Mouse (Mus musculus): ENCODE data around the gene Tmem233. TPM values are rescaled to one million over a fixed set of nuclear protein-coding genes. Genes with fewer than 3 reads are reported as not detected.

Gene Tmem233
- polyA plus RNA-seq, 1 experiment from 2014 or later: not detected

DNA sequence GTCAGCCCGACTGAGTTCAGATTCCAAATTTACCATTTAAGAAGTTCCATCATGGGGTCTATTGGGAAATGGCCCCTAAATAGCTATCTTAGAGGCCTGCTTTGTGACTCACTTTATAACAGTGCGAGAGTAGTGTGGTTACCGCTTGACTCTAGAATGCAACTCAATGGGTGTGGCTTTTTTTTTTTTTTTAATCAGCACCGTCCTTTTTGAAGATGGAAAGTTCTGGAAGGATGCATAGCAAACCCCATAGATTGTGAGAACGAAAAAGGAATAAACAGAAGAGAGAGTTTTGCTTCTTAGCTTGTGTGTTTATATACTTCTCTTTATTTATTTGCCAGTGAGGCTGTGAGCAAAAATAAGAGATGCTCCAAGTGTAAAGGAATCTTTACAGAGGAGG is 56.9 kb downstream of the Tmem233 start:
- H3K27me3 ChIP-seq: peaks cover 4% of the 10 kb centered on the region; the same call in 1 of the 2 replicates
- 94% methylated on average over 5 of the region's 5 CpGs for WGBS
- H3K4me3 ChIP-seq: no peak overlapping the region
- no peaks in the 10 kb centered on the region for H3K9me3 ChIP-seq
- peaks cover 25% of the 10 kb centered on the region for H3K4me1 ChIP-seq (replicated peaks)
- H3K27ac ChIP-seq (replicated peaks): no peak overlapping the region
- no peak overlapping the region for H3K4me2 ChIP-seq
- no peak overlapping the region for H3K9ac ChIP-seq
- ATAC-seq (ENCODE audit: low read depth): no peak
- peaks cover 14% of the 10 kb centered on the region for H3K36me3 ChIP-seq

DNA sequence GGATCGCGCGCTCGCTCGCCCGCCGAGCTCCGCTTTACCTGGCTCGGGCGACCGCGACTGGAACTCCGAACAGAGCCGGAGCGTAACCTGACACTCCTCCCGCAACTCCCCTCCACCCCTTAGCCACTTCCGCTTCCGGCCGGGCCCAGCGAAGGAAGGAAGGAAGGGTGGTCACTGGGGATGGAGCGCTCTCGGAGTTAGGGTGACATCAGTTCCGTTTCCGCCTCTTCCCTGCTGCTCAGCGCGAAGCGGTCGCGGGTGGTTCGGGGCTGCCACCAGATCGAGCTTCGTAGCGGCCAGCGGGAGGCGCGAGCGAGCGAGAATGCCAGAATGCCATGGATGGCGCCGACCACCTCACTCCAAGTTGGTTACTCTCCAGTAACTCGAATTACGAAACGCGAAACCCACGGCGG is 58.7 kb downstream of the Tmem233 start, which contains the start of gene Prkab1:
Gene Prkab1 (minus strand): TSS at position 182 of the 413 bp plus-strand sequence.
- H3K4me1 ChIP-seq (replicated peaks): peaks cover 20% of the 10 kb centered on the region
- H3K9me3 ChIP-seq: no peaks in the 10 kb centered on the region
- under 1% methylated on average over 46 of the region's 46 CpGs for WGBS
- peak within 1 kb of the TSS; percentile 85 for H3K9ac ChIP-seq
- H3K36me3 ChIP-seq: peaks cover 31% of the 10 kb centered on the region
- no peaks in the 10 kb centered on the region for H3K27me3 ChIP-seq
- ATAC-seq (ENCODE audit: low read depth): peak; percentile 98
- H3K4me3 ChIP-seq: peak within 1 kb of the TSS; percentile 92
- H3K27ac ChIP-seq (replicated peaks): peak within 1 kb of the TSS; percentile 81
- H3K4me2 ChIP-seq: peak within 1 kb of the TSS; percentile 91

DNA sequence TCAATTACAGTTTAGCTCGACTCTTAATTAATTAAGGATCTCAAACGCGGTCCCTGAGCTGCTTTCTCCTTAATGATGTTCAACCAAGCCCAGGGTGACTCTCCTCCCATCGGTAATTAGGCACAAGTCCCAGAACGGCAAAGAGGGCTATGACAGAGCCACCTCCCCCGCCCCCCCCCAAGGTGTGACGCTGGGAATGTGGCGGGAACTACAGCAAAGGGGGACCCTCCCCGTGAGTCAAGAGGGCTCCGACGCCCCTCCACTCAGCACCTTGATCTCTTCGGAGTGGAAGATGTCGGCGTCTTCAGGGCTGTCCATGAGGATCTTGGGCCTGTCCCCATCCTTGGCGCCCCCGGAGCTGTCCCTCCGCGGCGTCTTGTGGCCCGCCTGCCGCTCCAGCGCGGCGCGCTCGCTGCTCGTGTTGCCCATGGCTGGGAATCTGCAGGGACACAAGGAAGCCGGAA is 59.2 kb downstream of the Tmem233 start:
- Histone ChIP-seq H3K4me3 (peak overlapping the region; percentile 92), H3K27ac (replicated peaks) (peak overlapping the region; percentile 81), H3K4me1 (replicated peaks) (peaks cover 20% of the 10 kb centered on the region), H3K9me3 (no peaks in the 10 kb centered on the region), H3K36me3 (peaks cover 36% of the 10 kb centered on the region), H3K9ac (peak overlapping the region; percentile 85), H3K4me2 (peak overlapping the region; percentile 91), H3K27me3 (no peaks in the 10 kb centered on the region)
- peak; percentile 80 for ATAC-seq (ENCODE audit: low read depth)
- under 1% methylated on average over 27 of the region's 28 CpGs for WGBS

DNA sequence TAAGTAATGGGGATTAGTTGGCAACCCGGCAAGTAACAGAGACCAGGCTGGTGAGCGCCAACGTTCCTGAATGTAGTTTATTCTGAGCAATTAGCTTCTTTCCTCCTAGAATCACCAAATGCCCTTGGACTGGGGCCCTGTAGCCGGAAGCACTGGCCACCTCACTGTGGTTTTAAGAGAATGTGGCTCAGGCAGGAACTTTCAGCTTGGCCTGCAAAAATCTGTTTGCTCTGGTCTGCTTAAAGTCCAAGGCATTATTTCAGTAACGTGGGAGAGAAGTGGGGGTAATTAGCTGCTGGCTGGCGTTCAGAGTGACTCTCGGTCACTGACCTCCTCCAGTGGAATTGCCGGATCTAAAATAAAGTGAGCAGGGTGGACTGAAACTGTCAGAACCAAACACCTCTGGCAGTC is 59.8 kb downstream of the Tmem233 start:
- peak overlapping the region; percentile 92 for H3K4me3 ChIP-seq
- ATAC-seq (ENCODE audit: low read depth): no peak
- H3K27ac ChIP-seq (replicated peaks): no peak overlapping the region
- H3K4me1 ChIP-seq (replicated peaks): peaks cover 20% of the 10 kb centered on the region
- peaks cover 42% of the 10 kb centered on the region for H3K36me3 ChIP-seq
- no peaks in the 10 kb centered on the region for H3K27me3 ChIP-seq
- H3K4me2 ChIP-seq: peak overlapping the region; percentile 91
- 27% methylated on average over 8 of the region's 8 CpGs for WGBS
- H3K9me3 ChIP-seq: no peaks in the 10 kb centered on the region
- peak overlapping the region; percentile 85 for H3K9ac ChIP-seq

DNA sequence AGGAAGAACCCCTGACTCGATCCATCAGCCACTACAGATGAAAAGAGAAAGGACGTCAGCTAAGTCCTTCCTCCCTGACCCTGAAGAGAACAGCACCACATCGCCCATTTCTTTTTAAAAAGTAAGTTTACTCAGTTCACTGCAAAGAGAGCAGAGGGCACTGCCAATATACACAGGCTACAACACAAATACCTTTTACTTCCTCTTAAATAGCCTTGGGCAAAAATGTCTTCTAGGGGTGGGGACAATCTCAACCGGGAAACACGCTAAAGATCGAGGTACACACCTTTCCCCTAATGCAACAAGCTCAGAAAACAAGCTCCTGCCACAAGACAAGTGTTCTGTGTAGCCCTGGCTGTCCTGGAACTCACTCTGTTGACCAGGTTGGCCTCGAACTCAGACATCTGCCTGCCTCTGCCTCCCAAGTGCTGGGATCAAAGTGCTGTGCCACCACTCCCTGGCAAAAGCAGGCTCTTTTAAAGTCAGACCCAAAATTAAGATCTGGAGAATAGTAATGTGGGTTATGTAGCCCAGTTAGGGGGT is 60.3 kb downstream of the Tmem233 start:
- no peak for ATAC-seq (ENCODE audit: low read depth)
- peak overlapping the region; percentile 85; the same call in 1 of the 2 replicates for H3K9ac ChIP-seq

DNA sequence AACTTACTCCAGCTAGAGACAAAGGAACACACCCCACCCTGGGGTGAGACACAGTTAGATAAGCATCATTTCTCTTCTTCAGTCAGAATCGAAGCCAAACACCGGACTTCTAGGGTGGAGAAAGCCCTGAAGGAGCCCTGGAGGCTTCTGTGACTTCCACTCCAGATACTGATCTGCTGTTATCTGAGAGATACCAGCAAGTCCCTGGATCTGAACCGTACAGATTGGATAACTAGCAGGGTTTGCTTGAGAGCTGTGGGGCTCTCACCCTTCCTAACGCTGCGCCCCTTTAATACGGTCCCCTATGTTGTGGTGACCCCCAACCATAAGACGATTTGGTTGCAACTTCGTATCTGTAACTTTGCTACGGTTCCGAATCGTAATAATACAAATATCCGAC is 60.9 kb downstream of the Tmem233 start:
- H3K36me3 ChIP-seq: peaks cover 53% of the 10 kb centered on the region
- WGBS: 95% methylated on average over 12 of the region's 12 CpGs

More for the DNA sequence above, 60.3 kb downstream of the Tmem233 start:
- Histone ChIP-seq H3K27me3 (no peaks in the 10 kb centered on the region), H3K4me2 (peak overlapping the region; percentile 91), H3K4me1 (replicated peaks) (peaks cover 20% of the 10 kb centered on the region), H3K27ac (replicated peaks) (0 out of 2 replicates have a peak overlapping the region, but pooled peaks have one; percentile 18), H3K9me3 (no peaks in the 10 kb centered on the region), H3K36me3 (peaks cover 48% of the 10 kb centered on the region), H3K4me3 (peak overlapping the region; percentile 92)
- 88% methylated on average over 7 of the region's 7 CpGs for WGBS

DNA sequence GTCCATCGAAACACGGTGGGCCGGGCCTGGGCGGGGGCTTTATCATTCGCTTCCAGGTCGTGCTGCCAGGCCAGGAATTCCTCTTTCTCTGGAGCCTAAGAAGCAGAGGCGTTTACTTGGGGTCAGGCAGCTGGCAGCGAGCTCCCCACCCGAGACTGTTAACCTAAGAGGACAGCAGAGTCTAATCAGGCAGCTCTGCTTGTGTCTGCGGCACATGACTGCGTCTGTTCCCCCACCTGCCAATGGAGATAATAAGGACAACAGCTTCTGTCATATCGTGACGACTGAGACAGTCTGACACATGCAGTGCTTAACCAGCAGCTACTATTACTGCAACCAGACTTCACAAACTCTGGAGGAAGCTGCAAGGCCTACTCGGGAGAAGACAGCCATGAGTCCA is 61.5 kb downstream of the Tmem233 start:
- Histone ChIP-seq H3K9me3 (no peaks in the 10 kb centered on the region), H3K36me3 (peaks cover 59% of the 10 kb centered on the region), H3K4me1 (replicated peaks) (peaks cover 20% of the 10 kb centered on the region), H3K9ac (no peak overlapping the region), H3K4me3 (no peak overlapping the region), H3K27ac (replicated peaks) (no peak overlapping the region), H3K27me3 (no peaks in the 10 kb centered on the region), H3K4me2 (no peak overlapping the region)
- 94% methylated on average over 14 of the region's 14 CpGs for WGBS
- no peak for ATAC-seq (ENCODE audit: low read depth)

More for the DNA sequence above, 60.9 kb downstream of the Tmem233 start:
- Histone ChIP-seq H3K4me2 (peak overlapping the region; percentile 91; the same call in 1 of the 2 replicates), H3K27ac (replicated peaks) (no peak overlapping the region), H3K9me3 (no peaks in the 10 kb centered on the region), H3K9ac (no peak overlapping the region), H3K4me3 (no peak overlapping the region), H3K27me3 (no peaks in the 10 kb centered on the region), H3K4me1 (replicated peaks) (peaks cover 20% of the 10 kb centered on the region)
- ATAC-seq (ENCODE audit: low read depth): no peak

DNA sequence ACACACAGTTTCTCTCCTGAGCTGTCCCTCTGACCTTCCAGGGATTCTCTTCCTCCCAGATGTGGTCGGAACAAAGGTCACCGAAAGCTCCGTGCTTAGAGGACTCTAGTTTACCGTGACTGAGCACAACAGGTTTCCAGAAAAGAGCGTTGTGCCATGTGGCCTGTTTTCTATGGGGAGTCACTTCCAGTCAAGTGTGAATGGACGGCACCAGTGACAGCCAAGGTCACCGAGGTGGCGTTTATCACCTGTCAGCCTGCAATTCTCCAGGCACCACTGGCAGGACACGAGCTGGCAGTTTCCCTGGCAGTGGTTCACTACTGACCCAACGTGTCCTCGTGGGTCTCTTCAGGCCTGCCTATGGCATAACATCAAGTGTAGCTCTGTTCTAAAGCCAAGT is 63.7 kb downstream of the Tmem233 start:
- H3K27ac ChIP-seq (replicated peaks): no peak overlapping the region
- H3K9ac ChIP-seq: no peak overlapping the region
- H3K4me1 ChIP-seq (replicated peaks): peaks cover 20% of the 10 kb centered on the region
- 81% methylated on average over 11 of the region's 11 CpGs for WGBS
- peaks cover 81% of the 10 kb centered on the region for H3K36me3 ChIP-seq
- no peaks in the 10 kb centered on the region for H3K9me3 ChIP-seq
- H3K27me3 ChIP-seq: no peaks in the 10 kb centered on the region
- no peak overlapping the region for H3K4me2 ChIP-seq
- no peak overlapping the region for H3K4me3 ChIP-seq
- ATAC-seq (ENCODE audit: low read depth): no peak

DNA sequence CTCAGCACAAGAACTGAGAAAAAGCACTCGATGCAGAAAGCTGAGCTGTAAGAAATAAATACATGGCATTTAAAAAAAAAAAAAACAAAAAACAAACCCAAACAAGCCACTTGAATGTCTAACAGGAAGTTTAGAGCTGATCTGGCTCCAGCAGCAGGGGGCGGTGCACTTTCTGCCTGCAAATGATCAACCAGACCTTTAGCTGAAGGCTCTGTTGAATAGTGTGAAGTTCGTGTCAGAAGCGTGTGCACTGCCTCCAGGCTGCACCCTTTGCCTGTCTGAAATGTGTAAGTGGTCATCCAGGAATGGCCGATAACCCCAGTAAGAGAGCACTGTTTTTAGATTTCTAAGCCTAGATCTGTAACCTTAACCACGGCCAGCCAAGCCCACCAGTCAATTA is 64.3 kb downstream of the Tmem233 start:
- no peaks in the 10 kb centered on the region for H3K9me3 ChIP-seq
- peaks cover 87% of the 10 kb centered on the region for H3K36me3 ChIP-seq
- H3K9ac ChIP-seq: no peak overlapping the region
- H3K27ac ChIP-seq (replicated peaks): no peak overlapping the region
- no peak for ATAC-seq (ENCODE audit: low read depth)
- no peak overlapping the region for H3K4me2 ChIP-seq
- H3K4me3 ChIP-seq: no peak overlapping the region
- 91% methylated on average over 6 of the region's 6 CpGs for WGBS
- H3K27me3 ChIP-seq: no peaks in the 10 kb centered on the region
- H3K4me1 ChIP-seq (replicated peaks): peaks cover 19% of the 10 kb centered on the region

DNA sequence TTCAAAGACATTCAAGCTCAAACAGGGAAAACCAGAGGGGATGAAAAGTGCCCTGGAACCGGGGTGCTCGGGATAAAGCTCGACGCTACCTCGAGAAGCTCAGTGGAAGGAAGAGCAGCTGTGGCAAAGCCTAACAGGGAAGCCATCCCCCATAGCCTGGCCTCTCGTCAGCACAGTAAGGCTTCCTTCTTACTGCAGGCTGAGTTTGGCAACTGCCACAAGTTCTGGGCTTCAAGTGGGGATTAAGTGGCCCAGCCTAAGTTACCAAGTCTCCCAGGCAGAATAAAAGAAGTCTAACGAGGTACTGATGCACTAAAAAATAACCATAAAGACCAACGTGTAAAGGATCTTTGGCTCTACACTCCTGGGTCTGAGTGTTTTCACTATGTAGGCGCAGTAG is 64.8 kb downstream of the Tmem233 start:
- peaks cover 13% of the 10 kb centered on the region for H3K4me1 ChIP-seq (replicated peaks)
- no peak for ATAC-seq (ENCODE audit: low read depth)
- no peak overlapping the region for H3K27ac ChIP-seq (replicated peaks)
- no peak overlapping the region for H3K4me2 ChIP-seq
- 93% methylated on average over 9 of the region's 9 CpGs for WGBS
- H3K4me3 ChIP-seq: no peak overlapping the region
- H3K9me3 ChIP-seq: no peaks in the 10 kb centered on the region
- H3K36me3 ChIP-seq: peaks cover 93% of the 10 kb centered on the region
- no peaks in the 10 kb centered on the region for H3K27me3 ChIP-seq
- no peak overlapping the region for H3K9ac ChIP-seq

DNA sequence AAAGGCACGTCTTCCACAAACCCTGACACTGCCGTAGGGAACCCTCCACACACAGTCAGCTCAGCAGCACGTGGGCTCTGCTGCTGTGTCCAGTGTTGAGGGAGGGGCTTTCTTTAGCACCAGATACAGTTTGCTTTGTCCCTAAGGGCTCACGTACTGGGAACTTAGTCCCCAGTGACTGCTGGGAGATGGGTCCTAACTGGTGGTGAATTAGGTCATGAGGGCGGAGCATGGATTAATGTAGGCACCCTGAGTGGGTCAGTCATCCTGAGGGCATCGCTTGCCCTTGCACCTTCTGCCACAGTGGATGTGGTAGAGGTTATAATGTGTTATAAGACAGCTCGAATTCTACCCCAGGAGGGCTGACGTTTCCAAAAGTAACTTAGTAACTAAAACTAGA is 65.7 kb downstream of the Tmem233 start:
- ATAC-seq (ENCODE audit: low read depth): no peak
- H3K9ac ChIP-seq: no peak overlapping the region
- WGBS: 94% methylated on average over 8 of the region's 8 CpGs

DNA sequence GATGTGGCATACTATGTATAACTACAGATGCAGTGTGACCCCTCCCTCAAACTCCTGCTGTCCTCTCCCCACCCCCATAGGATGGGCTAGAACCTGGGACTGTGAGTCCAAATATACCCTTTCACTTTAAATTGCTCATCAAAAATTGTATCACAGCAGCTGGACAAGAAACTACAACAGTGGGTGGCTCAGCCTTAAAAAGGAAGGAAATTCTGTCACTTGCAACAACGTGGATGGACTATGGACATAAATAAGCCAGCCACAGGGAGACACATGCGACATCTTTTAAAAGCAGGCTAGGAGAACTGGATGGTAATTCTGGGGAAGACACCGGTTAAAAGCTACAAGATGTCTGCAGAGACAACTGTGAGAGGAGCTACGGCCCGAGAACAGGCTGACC is 66.5 kb downstream of the Tmem233 start:
- no peak for ATAC-seq (ENCODE audit: low read depth)
- Histone ChIP-seq H3K9me3 (no peaks in the 10 kb centered on the region), H3K4me1 (replicated peaks) (no peaks in the 10 kb centered on the region), H3K27ac (replicated peaks) (no peak overlapping the region), H3K9ac (no peak overlapping the region), H3K27me3 (no peaks in the 10 kb centered on the region), H3K4me2 (no peak overlapping the region), H3K4me3 (no peak overlapping the region), H3K36me3 (peaks cover 93% of the 10 kb centered on the region)
- 93% methylated on average over 5 of the region's 5 CpGs for WGBS

More for the DNA sequence above, 65.7 kb downstream of the Tmem233 start:
- Histone ChIP-seq H3K9me3 (no peaks in the 10 kb centered on the region), H3K4me2 (no peak overlapping the region), H3K27ac (replicated peaks) (no peak overlapping the region), H3K36me3 (peaks cover 99% of the 10 kb centered on the region), H3K4me1 (replicated peaks) (peaks cover 5% of the 10 kb centered on the region), H3K27me3 (no peaks in the 10 kb centered on the region), H3K4me3 (no peak overlapping the region)

DNA sequence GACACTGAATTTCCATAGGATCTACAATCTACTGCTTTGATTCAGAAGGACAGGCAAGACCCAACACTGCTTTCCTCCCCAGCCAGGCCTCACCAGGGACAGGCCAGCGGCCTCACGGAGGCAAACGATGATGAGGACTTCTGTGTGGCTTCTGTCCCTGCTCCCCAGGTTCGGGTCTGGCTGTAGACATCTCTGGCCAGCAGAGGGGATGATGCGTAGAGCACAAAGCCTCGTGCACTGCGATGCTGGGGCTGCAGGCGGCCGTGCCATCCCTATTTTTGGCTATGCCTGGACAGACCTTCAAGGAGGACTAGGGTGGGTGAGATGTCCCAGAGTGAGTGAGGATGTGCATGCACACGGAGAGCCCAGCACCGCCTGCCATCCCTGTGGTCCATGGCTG is 68.8 kb downstream of the Tmem233 start:
- 93% methylated on average over 11 of the region's 11 CpGs for WGBS
- H3K36me3 ChIP-seq: peaks cover 70% of the 10 kb centered on the region
- H3K9me3 ChIP-seq: no peaks in the 10 kb centered on the region

More for the DNA sequence above, 68.8 kb downstream of the Tmem233 start:
- Histone ChIP-seq H3K4me3 (no peak overlapping the region), H3K27me3 (no peaks in the 10 kb centered on the region), H3K27ac (replicated peaks) (no peak overlapping the region), H3K4me2 (no peak overlapping the region), H3K4me1 (replicated peaks) (no peaks in the 10 kb centered on the region), H3K9ac (no peak overlapping the region)
- ATAC-seq (ENCODE audit: low read depth): no peak
